In genomic region chr4:32868858-32869257, GRCm38 (mm10) we compare ENCODE assay signal across 17 mouse cellular contexts.
DNase-seq lines count a peak whose midpoint lies in the region; ATAC-seq and TF ChIP-seq lines count a peak whose summit lies in the region.
"Had no signal": no experiment of that assay in that cellular context is flagged by ENCODE, and none has a peak within 500 bp of the region (broad histone marks: within the 10 kb centered on the region; RNA-seq: fewer than 3 reads in every experiment).

No protein-coding gene starts in this region.

- DNase-seq in heart, postnatal 36 days, result no peak
- DNase-seq in c-Kit-positive CD71-positive TER-119-positive erythroid progenitor cells, embryonic 14.5 days (ENCODE audit: low spot score), result peak; percentile 51
- DNase-seq in liver, embryonic 14.5 days (ENCODE audit: low read depth in 3 of 3, low spot score in 3 of 3), result peak; percentile 34 to 47 (median 45)
- no peak for DNase-seq in layer of hippocampus, postnatal 25 days (ENCODE audit: extremely low spot score in 1 of 2, low spot score in 1 of 2)
- no peak for DNase-seq in urinary bladder, postnatal 10 days (ENCODE audit: low spot score)
- DNase-seq in forebrain, embryonic 11.5 days (ENCODE audit: low spot score), result no peak
- DNase-seq: cerebellum, adult 9-10 months; embryo, embryonic 11 days; kidney, adult 8-10 months; lung, postnatal 36 days; midbrain, embryonic 14.5 days had no signal

- H3K9ac ChIP-seq in heart, embryonic 16.5 days (ENCODE audit: low read length), result no peak overlapping the region
- H3K9ac ChIP-seq in liver, embryonic 14.5 days (replicated peaks), result peak overlapping the region; percentile 42
- H3K9ac ChIP-seq in forebrain, embryonic 11.5 days (ENCODE audit: low read length), result no peak overlapping the region
- H3K9ac ChIP-seq: limb, embryonic 15.5 days; neural tube, embryonic 12.5 days had no signal

- TF ChIP-seq EP300 in liver, embryonic 14.5 days (IDR thresholded peaks at IDR 0.05; ENCODE audit: low read depth), result peak; percentile 80

- peak; percentile 73 for ATAC-seq in heart, embryonic 16.5 days (replicated peaks; ENCODE audit: extremely low read depth, insufficient read depth, low FRiP score)
- peak; percentile 54 for ATAC-seq in CD4-positive, CD25-positive, alpha-beta regulatory T cell, adult 4 months
- ATAC-seq in liver, embryonic 14.5 days (ENCODE audit: insufficient read depth), result peak; percentile 81
- ATAC-seq in forebrain, embryonic 11.5 days (replicated peaks; ENCODE audit: low FRiP score), result no peak
- ATAC-seq: hindbrain, embryonic 16.5 days had no signal

- no peak overlapping the region for H3K27ac ChIP-seq in heart, embryonic 16.5 days (ENCODE audit: low read length)
- H3K27ac ChIP-seq in liver, embryonic 14.5 days, result no peak overlapping the region
- no peak overlapping the region for H3K27ac ChIP-seq in forebrain, embryonic 11.5 days (ENCODE audit: low read depth, low read length)
- H3K27ac ChIP-seq: limb, embryonic 15.5 days; neural tube, embryonic 12.5 days had no signal

- no peak for TF ChIP-seq CTCF in liver, embryonic 14.5 days (IDR thresholded peaks at IDR 0.05; ENCODE audit: low read depth)

- peaks cover 10% of the 10 kb centered on the region for H3K4me1 ChIP-seq in heart, embryonic 16.5 days (ENCODE audit: control insufficient read depth, insufficient read depth, low read length)
- H3K4me1 ChIP-seq in liver, embryonic 14.5 days (replicated peaks; ENCODE audit: control insufficient read depth in 2 of 2, insufficient read depth in 2 of 2, low read length in 1 of 2), result peaks cover 28 to 29% of the 10 kb centered on the region in 2 experiments
- H3K4me1 ChIP-seq in forebrain, embryonic 11.5 days (replicated peaks; ENCODE audit: control insufficient read depth, insufficient read depth, low read length), result peaks cover 8% of the 10 kb centered on the region; the same call in 1 of the 2 replicates

- H3K27me3 ChIP-seq in heart, embryonic 16.5 days (ENCODE audit: control insufficient read depth, insufficient read depth, low read length), result 0 out of 2 replicates have a peak, but pooled peaks cover 5% of the 10 kb centered on the region
- peaks cover 7% of the 10 kb centered on the region; the same call in 1 of the 2 replicates for H3K27me3 ChIP-seq in liver, embryonic 14.5 days (ENCODE audit: control insufficient read depth, insufficient read depth, low read length)
- peaks cover 3% of the 10 kb centered on the region; the same call in 1 of the 2 replicates for H3K27me3 ChIP-seq in forebrain, embryonic 11.5 days (ENCODE audit: control insufficient read depth, insufficient read depth, low read length)
- H3K27me3 ChIP-seq: limb, embryonic 15.5 days; neural tube, embryonic 12.5 days had no signal

- no peaks in the 10 kb centered on the region for H3K36me3 ChIP-seq in heart, embryonic 16.5 days (ENCODE audit: control insufficient read depth, insufficient read depth)
- no peaks in the 10 kb centered on the region for H3K36me3 ChIP-seq in liver, embryonic 14.5 days (replicated peaks; ENCODE audit: control insufficient read depth, insufficient read depth, low read depth)
- no peaks in the 10 kb centered on the region for H3K36me3 ChIP-seq in forebrain, embryonic 11.5 days (ENCODE audit: control insufficient read depth, insufficient read depth, low read length)
- H3K36me3 ChIP-seq: limb, embryonic 15.5 days; neural tube, embryonic 12.5 days had no signal

- H3K4me3 ChIP-seq in heart, embryonic 16.5 days (ENCODE audit: low read length), result no peak overlapping the region
- H3K4me3 ChIP-seq in liver, embryonic 14.5 days (ENCODE audit: insufficient read depth in 1 of 2, low read depth in 2 of 2, low read length in 2 of 2), result no peak overlapping the region
- H3K4me3 ChIP-seq in forebrain, embryonic 11.5 days (ENCODE audit: low read depth, low read length), result no peak overlapping the region
- H3K4me3 ChIP-seq: erythroblast, embryonic 14.5 days; limb, embryonic 15.5 days; neural tube, embryonic 12.5 days had no signal

- 6% methylated on average over 8 of the region's 8 CpGs for WGBS in heart, embryonic 16.5 days
- 5% methylated on average over 8 of the region's 8 CpGs for WGBS in liver, embryonic 14.5 days (ENCODE audit: insufficient replicate concordance)
- 86% methylated on average over 8 of the region's 8 CpGs for WGBS in forebrain, embryonic 11.5 days

- no peaks in the 10 kb centered on the region for H3K9me3 ChIP-seq in heart, embryonic 16.5 days (replicated peaks; ENCODE audit: control insufficient read depth, low read length)
- no peaks in the 10 kb centered on the region for H3K9me3 ChIP-seq in liver, embryonic 14.5 days (ENCODE audit: control insufficient read depth, low read length)
- H3K9me3 ChIP-seq in forebrain, embryonic 11.5 days (ENCODE audit: control insufficient read depth, low read length), result no peaks in the 10 kb centered on the region
- H3K9me3 ChIP-seq: limb, embryonic 15.5 days; neural tube, embryonic 12.5 days had no signal

- intact Hi-C loops in heart, postnatal 36 days (cut with DNase I), result no loop called here

- peak overlapping the region; percentile 18 for H3K4me2 ChIP-seq in heart, embryonic 16.5 days (ENCODE audit: low read depth, low read length)
- peak overlapping the region; percentile 55 for H3K4me2 ChIP-seq in liver, embryonic 14.5 days (ENCODE audit: low read depth)
- no peak overlapping the region for H3K4me2 ChIP-seq in forebrain, embryonic 11.5 days (ENCODE audit: low read depth, low read length, severe bottlenecking)
- H3K4me2 ChIP-seq: limb, embryonic 15.5 days; neural tube, embryonic 12.5 days had no signal

Comparison
In these comparisons a context has a peak if more than half of its experiments do, and no peak if none do; other contexts are left out.
1. DNase-seq: peak in c-Kit-positive CD71-positive TER-119-positive erythroid progenitor cells, embryonic 14.5 days (single experiment) and liver, embryonic 14.5 days (3 of 3); none in heart, postnatal 36 days (0 of 2), layer of hippocampus, postnatal 25 days (0 of 2), urinary bladder, postnatal 10 days (single experiment) and forebrain, embryonic 11.5 days (single experiment).